Mouse (Mus musculus) bone marrow, adult 2 months (tissue): ENCODE measurements at regions not wholly inside any gene's neighbourhood (a gene's known extent, or its start where the extent isn't known, plus 50 kb on each side); places are given as distances from the start of the nearest gene placed in this dataset.

Experiments used
- CTCF ChIP-seq: fragments of 200-500 bp; IDR thresholded peaks from 2 replicates; pipeline ENCODE4 v1.5.1; 2011; ENCODE audit warnings: low read length, control low read depth; ENCODE audit not compliant: control insufficient read depth, insufficient read depth
- POLR2A ChIP-seq: fragments of 200-500 bp; IDR thresholded peaks from 2 replicates; pipeline ENCODE4 v1.6.1; 2011; ENCODE audit warnings: low read depth, mild to moderate bottlenecking, control low read depth, low read length, borderline replicate concordance; ENCODE audit not compliant: control insufficient read depth

DNA sequence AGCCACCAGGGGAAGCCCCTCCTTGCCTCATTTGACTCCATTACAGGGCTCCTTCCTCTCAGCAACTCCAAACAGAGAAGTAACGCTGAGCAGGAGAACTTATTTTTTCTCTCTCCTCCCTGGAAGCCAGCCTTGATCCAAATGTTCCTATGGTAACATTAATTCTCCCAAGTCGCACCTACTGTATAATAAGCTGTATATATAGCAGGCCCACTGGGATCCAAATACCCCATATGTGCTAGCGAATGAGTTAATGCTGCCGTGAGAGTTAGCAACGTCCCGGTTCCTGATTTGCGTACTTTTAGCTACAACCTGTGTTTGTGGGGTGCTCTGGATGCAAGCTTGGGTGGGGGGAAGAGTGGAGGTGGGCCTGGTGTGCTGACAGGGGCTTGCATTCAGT is 75.4 kb upstream of the Zfp507 start:
- TF ChIP-seq CTCF (no peak), POLR2A (no peak)
